Mouse (Mus musculus): Measurements from ENCODE around the gene Acox1.

Acox1 gene

GRCm38 (mm10) chr11:116167232-116167631, 31.6 kb downstream of the Acox1 start:
- no peak for DNase-seq

GRCm38 (mm10) chr11:116163002-116163401, 35.8 kb downstream of the Acox1 start:
- peak; percentile 55 for DNase-seq

DNA sequence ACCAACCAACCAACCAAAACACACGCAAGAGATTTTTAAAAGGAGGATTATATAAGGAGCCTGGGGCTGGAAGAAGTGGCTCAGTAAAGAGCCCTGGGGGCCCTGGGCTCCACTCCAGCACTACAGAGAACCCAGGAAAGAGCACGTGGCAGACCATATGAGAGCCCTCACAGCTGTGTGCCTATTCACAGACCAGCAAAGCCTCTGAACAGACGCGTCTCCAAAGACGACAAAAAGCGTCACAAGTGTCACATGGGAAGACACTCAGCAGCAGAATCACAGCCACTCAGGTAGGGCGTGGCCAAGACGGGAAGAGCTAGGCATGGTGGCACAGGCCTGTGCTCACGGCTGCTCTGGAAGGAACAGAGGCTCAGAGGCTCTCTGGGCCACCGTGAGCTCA, 36.7 kb downstream of the Acox1 start:
- DNase-seq, result no peak

GRCm38 (mm10) chr11:116161312-116161711, 37.5 kb downstream of the Acox1 start:
- no peak for DNase-seq

DNA sequence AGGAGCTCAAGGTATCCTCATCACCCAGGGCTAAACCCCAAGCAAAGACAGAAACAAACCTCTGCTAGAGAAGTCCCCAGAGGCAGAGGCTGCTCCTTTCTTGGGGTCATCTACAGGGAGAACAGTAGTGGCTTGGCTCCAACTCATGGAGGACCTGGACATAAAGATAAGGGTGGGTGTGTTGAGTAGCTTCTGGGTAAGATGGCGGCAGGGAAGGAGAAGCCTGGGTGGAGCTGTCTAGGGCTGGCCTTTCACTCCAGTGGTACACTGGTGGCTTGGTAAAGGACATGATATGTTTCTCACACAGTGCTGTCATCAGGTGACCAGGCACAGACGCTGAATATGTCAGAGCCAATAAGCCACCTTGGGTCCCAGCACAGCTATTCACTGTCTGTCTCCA, 47.9 kb downstream of the Acox1 start:
- DNase-seq, result no peak

DNA sequence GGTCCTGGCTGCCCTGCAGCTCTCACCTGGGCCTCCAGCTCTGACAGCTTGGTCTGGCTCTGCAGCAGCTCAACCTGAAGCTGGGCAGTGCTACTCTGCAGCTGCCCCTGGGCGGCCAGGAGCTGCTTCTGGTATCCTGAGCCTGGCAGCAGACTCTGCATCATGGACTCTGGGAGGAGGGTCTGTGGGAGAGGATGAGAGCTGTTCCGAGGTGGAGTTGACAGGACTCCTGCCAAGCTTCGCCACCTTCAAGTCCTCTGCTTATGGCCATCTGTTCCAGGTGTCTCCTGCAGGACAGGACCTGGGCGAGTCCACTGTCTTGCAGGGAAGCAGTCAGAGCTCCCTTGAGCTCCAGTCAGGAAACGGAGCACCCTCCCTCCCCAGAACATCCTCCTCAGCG, 49.5 kb downstream of the Acox1 start:
- no peak for DNase-seq

DNA sequence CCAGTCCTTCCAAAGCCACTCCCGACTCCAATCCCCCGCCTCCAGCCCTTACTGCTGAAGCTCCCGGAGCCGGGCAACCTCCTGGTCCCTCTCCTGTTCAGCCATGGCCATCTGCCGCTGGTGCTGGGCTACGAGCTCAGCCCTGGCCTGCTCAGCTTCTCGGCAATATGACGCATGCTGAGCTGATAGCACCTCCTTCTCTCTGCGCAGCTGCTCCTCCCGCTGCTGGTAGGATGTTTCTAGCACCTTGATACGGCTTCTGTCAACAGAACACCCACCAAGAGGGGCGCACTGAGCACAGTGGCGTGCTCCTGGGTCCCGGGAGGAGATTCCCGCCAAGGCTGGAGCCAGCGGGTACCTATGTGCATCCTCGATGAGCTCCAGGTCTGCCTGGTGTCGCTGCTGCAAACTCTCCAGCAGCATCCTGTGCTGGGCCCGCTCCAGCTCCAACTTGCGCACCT, 50.1 kb downstream of the Acox1 start:
- no peak for DNase-seq

- peak; percentile 74 to 81 for DNase-seq
These were observed 52.4 kb downstream of the Acox1 start for GRCm38 (mm10) chr11:116146294-116146985.

DNA sequence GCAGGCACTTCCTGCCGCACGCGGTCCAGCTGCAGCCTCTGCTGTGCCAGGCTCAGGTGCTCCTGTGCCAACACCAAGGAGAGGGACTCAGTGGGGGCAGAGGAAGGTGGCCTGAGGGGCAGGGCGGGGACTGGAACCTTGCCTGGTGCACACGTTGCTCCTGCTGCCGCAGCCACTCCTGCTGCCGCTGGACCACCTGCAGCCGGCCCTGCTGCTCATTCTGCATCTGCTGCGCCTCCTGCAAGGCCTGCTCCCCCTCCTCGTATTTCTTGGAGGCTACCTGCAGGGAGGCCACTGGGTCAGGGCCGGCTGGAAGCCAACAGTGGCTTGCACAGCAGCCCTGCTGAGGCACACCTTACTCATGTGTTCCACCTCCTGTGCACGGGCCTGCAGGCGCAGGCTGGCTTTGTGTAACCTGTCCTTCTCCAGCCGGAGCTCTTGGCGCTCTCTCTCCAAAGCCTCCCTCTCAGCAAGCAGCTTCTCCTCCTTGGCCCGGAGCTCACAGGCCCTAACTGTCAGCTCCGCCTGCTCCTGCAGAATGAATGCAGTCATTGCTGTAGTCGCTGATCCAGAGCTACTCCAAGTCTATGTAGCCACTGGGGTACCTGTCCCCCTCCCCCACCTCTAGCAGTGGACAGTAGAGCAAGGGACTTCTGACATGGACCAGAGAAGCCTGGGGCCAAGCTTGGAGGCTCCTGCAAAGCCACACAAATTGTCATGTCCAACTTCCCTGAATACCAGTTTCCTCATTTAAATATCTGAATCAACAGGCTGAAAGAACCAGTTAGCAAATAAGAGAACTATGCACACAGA, 53.2 kb downstream of the Acox1 start:
- DNase-seq, result peak in 1 of 2 experiments; percentile 36

DNA sequence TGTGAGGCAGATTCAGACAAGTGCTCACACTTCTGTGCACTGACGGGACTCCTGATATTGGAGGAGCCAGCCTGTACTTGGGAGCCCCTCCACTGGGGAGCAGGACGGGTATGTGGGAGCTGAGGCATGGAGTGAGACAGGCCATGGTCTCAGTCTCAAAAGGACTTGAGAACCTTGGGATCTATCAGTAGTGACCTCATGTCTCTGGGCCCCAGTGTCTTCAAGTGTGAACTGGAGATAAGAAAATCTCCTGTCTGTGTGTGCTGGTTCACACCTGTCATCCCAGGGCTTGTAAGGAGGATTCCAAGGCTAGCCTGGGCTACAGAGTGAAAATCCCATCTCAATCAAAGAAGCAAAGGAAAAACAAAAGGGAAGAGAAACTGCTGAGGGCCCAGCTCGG, 55.4 kb downstream of the Acox1 start:
- no peak for DNase-seq

GRCm38 (mm10) chr11:116142211-116142991, 56.4 kb downstream of the Acox1 start:
- DNase-seq, result no peak

DNA sequence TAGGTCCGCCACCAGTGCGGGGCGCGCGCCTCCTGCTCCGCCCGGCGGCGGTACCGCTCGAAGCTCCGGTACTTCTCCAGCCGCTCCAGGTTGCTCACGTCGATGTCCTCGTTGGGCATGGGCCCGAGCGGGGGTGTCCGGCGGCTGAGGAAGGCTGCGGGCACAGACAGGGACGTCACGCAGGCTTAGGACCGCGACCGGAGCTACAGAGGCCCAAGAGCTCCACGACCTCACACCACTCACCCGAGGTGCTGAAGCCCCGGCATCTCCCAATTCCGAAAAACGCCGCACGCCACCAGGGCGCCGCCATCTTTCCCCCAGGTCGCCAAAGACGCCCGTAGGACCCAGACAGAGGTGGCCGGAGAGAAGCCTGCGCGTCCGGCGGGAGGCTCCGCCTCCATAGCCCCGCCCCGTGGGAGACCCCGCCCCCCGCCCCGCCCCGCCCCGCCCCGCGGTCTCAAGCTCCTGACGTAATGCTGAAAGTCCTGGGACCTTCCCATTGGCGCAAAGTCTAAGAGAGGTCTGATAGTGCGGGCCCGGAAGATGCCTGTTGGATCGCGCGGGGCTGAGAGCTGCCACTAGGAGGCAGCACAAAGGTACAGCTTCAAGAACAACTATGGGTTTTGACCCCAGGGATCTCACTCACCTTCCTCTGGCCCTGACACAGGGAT, 60.2 kb downstream of the Acox1 start, which contains the start of gene Mrpl38:
Gene Mrpl38, minus strand, starts transcription at position 401 of the 671 bp plus-strand sequence.
- peak; percentile 91 to 92 for DNase-seq

DNA sequence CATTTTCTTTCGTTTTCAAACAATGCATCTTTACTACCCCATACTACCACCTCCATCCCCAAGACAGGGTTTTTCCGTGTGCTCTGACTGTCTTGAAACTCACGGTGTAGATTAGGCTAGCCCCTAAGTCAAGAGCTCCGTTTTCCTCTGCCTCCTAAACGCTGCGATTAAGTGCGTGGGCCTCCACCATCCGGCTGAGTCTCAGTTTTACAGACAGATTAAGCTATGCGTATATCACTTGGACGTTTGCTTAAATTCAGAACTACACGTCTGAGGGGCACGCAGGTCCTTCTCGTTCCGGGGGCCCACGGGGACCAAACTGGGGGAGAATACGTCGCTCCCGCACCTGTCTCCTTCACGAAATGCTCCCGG, 60.8 kb downstream of the Acox1 start:
- no peak for DNase-seq

DNA sequence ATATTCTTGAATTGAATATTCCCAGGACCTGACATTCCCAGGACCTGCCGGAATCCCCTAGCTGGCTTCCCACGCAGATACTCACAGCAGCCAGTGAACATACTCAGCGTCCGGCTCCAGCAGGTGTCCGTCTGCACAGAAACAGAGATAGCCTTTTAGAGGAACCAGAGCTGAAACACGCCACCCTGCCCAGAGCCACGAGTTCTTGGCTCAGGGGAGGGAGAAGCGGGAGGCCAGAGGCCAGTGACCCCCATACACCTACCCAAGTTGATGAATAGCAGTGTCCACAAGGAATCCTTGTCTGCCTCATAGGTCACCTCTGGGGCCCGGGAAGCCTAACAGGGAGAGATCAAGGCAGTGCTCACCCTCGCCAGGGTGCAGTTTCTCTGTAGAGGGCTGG, 64.7 kb downstream of the Acox1 start:
- DNase-seq, result no peak

DNA sequence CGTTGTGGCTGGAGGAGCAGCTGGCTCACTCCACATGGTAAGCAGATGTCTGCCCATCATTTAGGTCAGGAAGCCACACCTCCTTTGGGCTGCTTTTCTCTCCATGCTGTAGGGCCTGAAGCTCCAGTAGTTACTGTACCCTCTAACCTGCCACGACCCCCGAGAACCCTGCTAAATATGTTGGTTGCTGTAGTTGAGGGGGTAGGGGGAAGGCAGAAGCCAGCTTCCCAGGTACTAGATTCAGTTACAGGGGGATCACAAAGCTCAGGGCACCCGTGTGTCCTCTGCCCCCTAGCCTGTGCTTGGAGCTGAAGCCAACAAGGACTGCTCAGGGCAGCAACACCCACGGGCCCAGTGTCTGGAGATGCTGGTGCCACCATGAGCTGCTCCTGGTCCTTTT, 65.3 kb downstream of the Acox1 start:
- no peak for DNase-seq

DNA sequence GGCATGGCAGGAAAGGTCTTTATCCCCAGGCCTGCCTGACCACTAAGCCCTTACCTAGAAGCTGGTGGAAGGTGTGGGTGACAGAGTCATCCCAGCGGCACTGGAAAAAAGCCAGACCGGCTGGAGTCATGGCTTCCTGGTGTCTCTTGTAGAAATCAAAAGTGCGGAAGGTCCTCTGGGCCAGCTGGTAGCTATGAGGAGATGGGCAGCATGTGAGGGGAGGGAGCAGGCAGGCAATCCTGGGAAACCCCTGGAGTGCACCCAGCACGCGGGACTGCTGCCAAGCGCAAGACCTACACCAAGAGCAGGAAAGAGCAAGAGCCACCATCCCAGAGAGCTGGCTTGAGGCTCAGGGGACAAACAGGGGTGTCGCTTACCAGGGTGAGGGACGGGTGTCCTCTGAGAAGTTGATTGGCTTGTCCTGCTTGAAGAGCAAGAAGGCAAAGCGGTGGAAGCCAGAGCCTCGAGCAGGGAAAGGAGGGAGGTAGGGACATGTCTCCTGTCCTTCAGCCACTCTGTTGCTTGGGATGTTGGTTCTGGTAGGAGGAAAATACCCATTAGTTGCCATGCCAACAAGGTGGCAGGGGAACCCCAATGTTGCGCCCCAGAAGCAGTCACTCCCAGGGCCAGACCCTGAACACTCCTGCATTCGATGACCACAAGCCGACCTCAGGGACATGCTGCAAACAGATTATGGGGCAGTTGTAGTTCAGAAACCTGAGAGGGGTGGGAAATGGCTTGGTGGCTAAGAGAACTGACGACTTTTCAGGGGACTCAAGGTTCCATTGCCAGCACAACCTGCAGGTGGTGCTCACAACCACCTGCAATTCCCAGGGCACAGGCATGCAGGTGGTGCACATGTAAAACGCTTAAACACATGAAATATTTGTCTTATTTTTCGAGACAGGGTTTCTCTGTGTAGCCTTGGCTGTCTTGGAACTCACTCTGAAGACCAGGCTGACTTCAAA, 66.2 kb downstream of the Acox1 start:
- DNase-seq, result peak in 1 of 2 experiments; percentile 46

- DNase-seq, result no peak
These were observed 67.3 kb downstream of the Acox1 start for GRCm38 (mm10) chr11:116131349-116132170.

GRCm38 (mm10) chr11:116130488-116131205, 68.2 kb downstream of the Acox1 start, which contains the start of gene Trim65:
TSS of gene Trim65 (minus strand) at chr11:116131128.
- DNase-seq, result peak; percentile 88 to 90

- DNase-seq, result no peak
These were observed 68.8 kb downstream of the Acox1 start for GRCm38 (mm10) chr11:116129993-116130487.

All from kidney, adult 8-10 months (tissue).